Mouse (Mus musculus): ENCODE results near the gene Ing5. TPM values are rescaled to one million over a fixed set of nuclear protein-coding genes. Genes with fewer than 3 reads are reported as not detected.
"Not testable (repeated sequence)": the region's sequence is repeated elsewhere in the genome, so short reads cannot be mapped to it uniquely, and the experiment has no call there.

Ing5 gene
- polyA plus RNA-seq, 1 experiment from 2014 or later, result 9.1 TPM

GRCm38 (mm10) chr1:93825105-93825674 lies 21.4 kb downstream of the Ing5 start:
- ATAC-seq, result peak; percentile 97
- Histone ChIP-seq H3K4me1 (ENCODE audit: control insufficient read depth, insufficient read depth, low read depth, low read length) (peaks cover 12% of the 10 kb centered on the region), H3K27me3 (replicated peaks; ENCODE audit: control insufficient read depth, insufficient read depth, low read length) (no peaks in the 10 kb centered on the region), H3K36me3 (ENCODE audit: control insufficient read depth, insufficient read depth, low read length) (peaks cover 4% of the 10 kb centered on the region; the same call in 1 of the 2 replicates), H3K9me3 (ENCODE audit: control insufficient read depth, low read length) (no peaks in the 10 kb centered on the region), H3K27ac (ENCODE audit: low read depth, low read length) (peak overlapping the region; percentile 96), H3K4me2 (ENCODE audit: low read length) (peak overlapping the region; percentile 69), H3K9ac (ENCODE audit: low read depth, low read length) (peak overlapping the region; percentile 88), H3K4me3 (ENCODE audit: low read length) (peak overlapping the region; percentile 67)
- 0% methylated on average over 29 of the region's 30 CpGs for WGBS

- Histone ChIP-seq H3K9me3 (ENCODE audit: control insufficient read depth, low read length) (no peaks in the 10 kb centered on the region), H3K36me3 (ENCODE audit: control insufficient read depth, insufficient read depth, low read length) (peaks cover 4% of the 10 kb centered on the region; the same call in 1 of the 2 replicates), H3K4me2 (ENCODE audit: low read length) (peak overlapping the region; percentile 69), H3K27me3 (replicated peaks; ENCODE audit: control insufficient read depth, insufficient read depth, low read length) (no peaks in the 10 kb centered on the region), H3K27ac (ENCODE audit: low read depth, low read length) (peak overlapping the region; percentile 96), H3K4me1 (ENCODE audit: control insufficient read depth, insufficient read depth, low read depth, low read length) (peaks cover 12% of the 10 kb centered on the region), H3K9ac (ENCODE audit: low read depth, low read length) (peak overlapping the region; percentile 88), H3K4me3 (ENCODE audit: low read length) (peak overlapping the region; percentile 67)
- 37% methylated on average over 27 of the region's 27 CpGs for WGBS
- ATAC-seq, result peak; percentile 40
Measured at GRCm38 (mm10) chr1:93825771-93826539, 22.2 kb downstream of the Ing5 start.

DNA sequence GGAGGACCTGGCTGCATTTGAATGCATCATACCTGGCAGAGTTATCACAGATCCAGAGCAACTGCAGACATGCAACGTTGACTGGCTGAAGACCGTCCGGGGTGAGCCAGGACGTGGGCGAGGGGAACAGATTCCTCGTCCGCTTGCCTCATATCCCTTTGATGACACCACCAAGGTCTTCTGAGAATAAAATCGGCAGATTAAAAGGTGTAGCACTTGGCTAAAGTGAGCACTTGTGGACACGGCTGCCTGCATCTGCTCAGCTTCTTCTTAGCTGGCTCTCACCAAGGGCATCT lies 22.7 kb downstream of the Ing5 start:
- peak overlapping the region; percentile 88; the same call in 1 of the 2 replicates for H3K9ac ChIP-seq (ENCODE audit: low read depth, low read length)

DNA sequence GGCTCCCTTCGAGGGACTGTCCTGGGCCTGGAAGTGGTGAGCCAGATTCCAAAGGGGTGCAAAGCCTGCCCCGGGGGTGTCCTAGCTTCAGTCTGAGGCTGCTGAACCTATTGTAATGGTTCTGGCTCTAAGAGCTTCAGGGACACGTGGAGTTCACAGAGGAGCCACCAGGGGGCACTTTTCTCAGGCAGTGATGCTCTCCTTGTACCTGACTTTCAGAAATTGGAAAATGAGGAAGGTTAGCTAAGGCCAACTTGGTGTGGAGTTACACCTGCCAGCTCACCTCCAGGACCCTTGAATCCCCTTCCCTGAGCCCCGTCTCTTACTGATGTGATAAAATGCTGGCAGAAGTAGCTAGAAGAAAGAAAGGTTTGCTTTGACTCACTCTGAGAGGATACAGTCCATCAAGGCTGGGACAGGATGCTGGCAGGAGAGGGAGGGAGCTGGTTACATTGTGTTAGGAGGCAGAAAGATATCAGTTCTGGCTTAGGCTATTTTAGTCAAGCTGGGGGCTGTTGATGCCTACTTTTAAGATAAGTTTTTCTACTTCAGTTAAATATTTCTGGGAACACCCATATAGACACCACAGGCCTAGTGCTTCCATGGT lies 29.1 kb downstream of the Ing5 start:
- not testable (repeated sequence) for H3K9me3 ChIP-seq (ENCODE audit: control insufficient read depth, low read length); H3K4me2 ChIP-seq (ENCODE audit: low read length); H3K4me3 ChIP-seq (ENCODE audit: low read length); H3K27me3 ChIP-seq (replicated peaks; ENCODE audit: control insufficient read depth, insufficient read depth, low read length); H3K4me1 ChIP-seq (ENCODE audit: control insufficient read depth, insufficient read depth, low read depth, low read length); H3K27ac ChIP-seq (ENCODE audit: low read depth, low read length); H3K9ac ChIP-seq (ENCODE audit: low read depth, low read length); H3K36me3 ChIP-seq (ENCODE audit: control insufficient read depth, insufficient read depth, low read length)
- ATAC-seq, result 0 out of 2 replicates have a peak, but pooled peaks have one; percentile 34
- WGBS, result 78% methylated on average over 2 of the region's 4 CpGs

More for the DNA sequence above, 22.7 kb downstream of the Ing5 start:
- 94% methylated on average over 9 of the region's 9 CpGs for WGBS
- ATAC-seq, result no peak
- Histone ChIP-seq H3K4me1 (ENCODE audit: control insufficient read depth, insufficient read depth, low read depth, low read length) (peaks cover 12% of the 10 kb centered on the region), H3K4me2 (ENCODE audit: low read length) (peak overlapping the region; percentile 69), H3K9me3 (ENCODE audit: control insufficient read depth, low read length) (no peaks in the 10 kb centered on the region), H3K27me3 (replicated peaks; ENCODE audit: control insufficient read depth, insufficient read depth, low read length) (no peaks in the 10 kb centered on the region), H3K36me3 (ENCODE audit: control insufficient read depth, insufficient read depth, low read length) (0 out of 2 replicates have a peak, but pooled peaks cover under 1% of the 10 kb centered on the region), H3K27ac (ENCODE audit: low read depth, low read length) (no peak overlapping the region), H3K4me3 (ENCODE audit: low read length) (peak overlapping the region; percentile 67; the same call in 1 of the 2 replicates)

DNA sequence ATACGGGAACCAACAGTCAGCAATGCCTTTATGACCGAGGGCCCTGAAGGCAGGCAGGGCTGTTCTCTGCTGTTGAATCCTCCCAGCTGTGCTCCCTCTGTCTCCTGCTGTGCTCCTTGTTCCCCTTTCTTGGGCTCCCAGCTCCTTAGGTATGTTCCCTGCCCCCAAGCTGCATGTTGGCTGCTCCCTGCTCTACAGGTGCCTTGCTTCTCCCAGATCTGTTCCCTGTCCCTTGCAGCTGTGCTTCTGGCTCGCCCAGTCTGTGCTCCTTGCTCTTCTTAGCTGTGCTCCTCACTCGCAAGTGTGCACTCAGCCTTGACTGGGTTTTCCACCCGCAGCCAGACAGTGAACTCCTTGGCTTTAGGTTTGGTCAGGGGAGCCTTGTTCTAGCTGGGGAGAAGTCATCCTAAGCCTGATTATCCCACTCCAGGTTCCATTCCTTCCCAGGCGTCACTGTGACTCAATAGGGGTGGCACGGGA lies 30.9 kb downstream of the Ing5 start:
- WGBS, result 86% methylated on average over 7 of the region's 7 CpGs
- ATAC-seq, result no peak
- no peak overlapping the region for H3K9ac ChIP-seq (ENCODE audit: low read depth, low read length)
- no peak overlapping the region for H3K27ac ChIP-seq (ENCODE audit: low read depth, low read length)
- H3K4me1 ChIP-seq (ENCODE audit: control insufficient read depth, insufficient read depth, low read depth, low read length), result no peaks in the 10 kb centered on the region
- H3K9me3 ChIP-seq (ENCODE audit: control insufficient read depth, low read length), result no peaks in the 10 kb centered on the region
- no peak overlapping the region for H3K4me3 ChIP-seq (ENCODE audit: low read length)
- H3K27me3 ChIP-seq (replicated peaks; ENCODE audit: control insufficient read depth, insufficient read depth, low read length), result no peaks in the 10 kb centered on the region
- no peak overlapping the region for H3K4me2 ChIP-seq (ENCODE audit: low read length)
- H3K36me3 ChIP-seq (ENCODE audit: control insufficient read depth, insufficient read depth, low read length), result peaks cover 6% of the 10 kb centered on the region; the same call in 1 of the 2 replicates

DNA sequence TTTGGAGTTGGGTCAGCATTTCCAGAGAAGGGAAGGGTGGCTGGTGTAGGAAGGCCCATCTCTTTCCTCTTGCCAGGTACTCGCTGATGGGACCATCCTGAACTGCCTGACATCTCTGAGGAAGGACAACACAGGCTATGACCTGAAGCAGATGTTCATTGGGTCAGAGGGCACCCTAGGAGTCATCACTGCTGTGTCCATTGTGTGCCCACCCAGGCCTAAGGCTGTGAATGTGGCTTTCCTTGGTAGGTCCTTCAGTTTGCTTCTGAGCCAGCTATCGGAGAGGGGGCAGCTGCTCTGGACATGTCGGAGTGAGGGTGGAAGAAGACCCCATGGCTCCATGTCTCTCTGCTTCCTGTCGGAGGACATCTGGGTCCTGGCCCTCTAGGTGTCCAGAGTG lies 31.4 kb downstream of the Ing5 start:
- Histone ChIP-seq H3K4me2 (ENCODE audit: low read length) (no peak overlapping the region), H3K4me1 (ENCODE audit: control insufficient read depth, insufficient read depth, low read depth, low read length) (no peaks in the 10 kb centered on the region), H3K9ac (ENCODE audit: low read depth, low read length) (no peak overlapping the region), H3K27me3 (replicated peaks; ENCODE audit: control insufficient read depth, insufficient read depth, low read length) (no peaks in the 10 kb centered on the region), H3K36me3 (ENCODE audit: control insufficient read depth, insufficient read depth, low read length) (peaks cover 6% of the 10 kb centered on the region; the same call in 1 of the 2 replicates), H3K27ac (ENCODE audit: low read depth, low read length) (no peak overlapping the region), H3K4me3 (ENCODE audit: low read length) (no peak overlapping the region), H3K9me3 (ENCODE audit: control insufficient read depth, low read length) (no peaks in the 10 kb centered on the region)
- 92% methylated on average over 4 of the region's 4 CpGs for WGBS
- no peak for ATAC-seq

GRCm38 (mm10) chr1:93835876-93836531 lies 32.2 kb downstream of the Ing5 start:
- WGBS, result 94% methylated on average over 6 of the region's 6 CpGs
- ATAC-seq, result no peak
- Histone ChIP-seq H3K36me3 (ENCODE audit: control insufficient read depth, insufficient read depth, low read length) (peaks cover 6% of the 10 kb centered on the region; the same call in 1 of the 2 replicates), H3K9ac (ENCODE audit: low read depth, low read length) (no peak overlapping the region), H3K4me1 (ENCODE audit: control insufficient read depth, insufficient read depth, low read depth, low read length) (no peaks in the 10 kb centered on the region), H3K9me3 (ENCODE audit: control insufficient read depth, low read length) (no peaks in the 10 kb centered on the region), H3K27me3 (replicated peaks; ENCODE audit: control insufficient read depth, insufficient read depth, low read length) (no peaks in the 10 kb centered on the region), H3K4me3 (ENCODE audit: low read length) (no peak overlapping the region), H3K4me2 (ENCODE audit: low read length) (no peak overlapping the region), H3K27ac (ENCODE audit: low read depth, low read length) (no peak overlapping the region)

- Histone ChIP-seq H3K4me1 (ENCODE audit: control insufficient read depth, insufficient read depth, low read depth, low read length) (no peaks in the 10 kb centered on the region), H3K9me3 (ENCODE audit: control insufficient read depth, low read length) (no peaks in the 10 kb centered on the region), H3K27me3 (replicated peaks; ENCODE audit: control insufficient read depth, insufficient read depth, low read length) (no peaks in the 10 kb centered on the region), H3K27ac (ENCODE audit: low read depth, low read length) (no peak overlapping the region), H3K4me2 (ENCODE audit: low read length) (no peak overlapping the region), H3K4me3 (ENCODE audit: low read length) (no peak overlapping the region), H3K9ac (ENCODE audit: low read depth, low read length) (no peak overlapping the region), H3K36me3 (ENCODE audit: control insufficient read depth, insufficient read depth, low read length) (peaks cover 6% of the 10 kb centered on the region; the same call in 1 of the 2 replicates)
- WGBS, result 88% methylated on average over 2 of the region's 2 CpGs
- no peak for ATAC-seq
Measured at GRCm38 (mm10) chr1:93836532-93836913, 32.8 kb downstream of the Ing5 start.

- H3K9me3 ChIP-seq (ENCODE audit: control insufficient read depth, low read length), result no peaks in the 10 kb centered on the region
- no peak overlapping the region for H3K4me3 ChIP-seq (ENCODE audit: low read length)
- no peak overlapping the region for H3K9ac ChIP-seq (ENCODE audit: low read depth, low read length)
- no peak overlapping the region for H3K27ac ChIP-seq (ENCODE audit: low read depth, low read length)
- H3K4me2 ChIP-seq (ENCODE audit: low read length), result no peak overlapping the region
- ATAC-seq, result no peak
- H3K27me3 ChIP-seq (replicated peaks; ENCODE audit: control insufficient read depth, insufficient read depth, low read length), result no peaks in the 10 kb centered on the region
- peaks cover 6% of the 10 kb centered on the region; the same call in 1 of the 2 replicates for H3K36me3 ChIP-seq (ENCODE audit: control insufficient read depth, insufficient read depth, low read length)
- WGBS, result 96% methylated on average over 7 of the region's 8 CpGs
- no peaks in the 10 kb centered on the region for H3K4me1 ChIP-seq (ENCODE audit: control insufficient read depth, insufficient read depth, low read depth, low read length)
Measured at GRCm38 (mm10) chr1:93837335-93837734, 33.6 kb downstream of the Ing5 start.

All from hindbrain, embryonic 16.5 days (tissue).